Mouse (Mus musculus): Measurements from ENCODE around the gene Tmx2. TPM values are rescaled to one million over a fixed set of nuclear protein-coding genes. Genes with fewer than 3 reads are reported as not detected.
"Not testable (repeated sequence)": the region's sequence is repeated elsewhere in the genome, so short reads cannot be mapped to it uniquely, and the experiment has no call there.

The Tmx2 gene
- total RNA-seq (2021): 10 to 100 TPM; 34.9 to 73.4 TPM
- long read RNA-seq, experiment 1, transcript Tmx2-201 (8 exons, 1,977 nt): major isoform, 166 of 176 reads
- long read RNA-seq, experiment 1, partial matches to known transcripts: 2 of 176 reads
- long read RNA-seq, experiment 1, other reads (novel, unspliced or antisense): 7 of 176 reads
- long read RNA-seq, experiment 2, transcript Tmx2-201 (8 exons, 1,977 nt): major isoform, 94 of 97 reads
- long read RNA-seq, experiment 2, partial matches to known transcripts: 1 of 97 reads
- long read RNA-seq, experiment 2, other reads (novel, unspliced or antisense): 1 of 97 reads

- no peak for DNase-seq
- intact Hi-C loops (cut with DNase I): loop anchor here (5.0 kb wide), 1 partner anchor 33 kb away; no protein-coding TSS in a partner anchor
- H3K4me3 ChIP-seq: peak within 1 kb of the TSS; percentile 89
These were observed at the start of gene Tmx2 for GRCm38 (mm10) chr2:84679016-84679415. Gene Tmx2 (minus strand): TSS chr2:84679140.

GRCm38 (mm10) chr2:84728191-84728590 is 49.3 kb upstream of the Tmx2 start:
- H3K27ac ChIP-seq: peak overlapping the region; percentile 93; the same call in 1 of the 2 replicates
- H3K4me3 ChIP-seq, DNase-seq: not testable (repeated sequence)
- intact Hi-C loops (cut with DNase I): loop anchor here (10.0 kb wide), 1 partner anchor 307 kb away; the partner anchor contains the start of genes P2rx3 and Ssrp1

More at GRCm38 (mm10) chr2:84679016-84679415, at the start of gene Tmx2:
- TF ChIP-seq CTCF (IDR thresholded peaks at IDR 0.05): no peak
- peak within 1 kb of the TSS; percentile 87 for H3K27ac ChIP-seq

- H3K27ac ChIP-seq: peak within 1 kb of the TSS; percentile 93
- peak; percentile 97 for DNase-seq
- no peak for TF ChIP-seq CTCF (IDR thresholded peaks at IDR 0.05)
- peak within 1 kb of the TSS; percentile 81 for H3K4me3 ChIP-seq
- intact Hi-C loops (cut with DNase I): loop anchor here (10.0 kb wide), 1 partner anchor 307 kb away; the partner anchor contains the start of genes P2rx3 and Ssrp1
These were observed 48.4 kb upstream of the Tmx2 start, which contains the start of gene Clp1 for GRCm38 (mm10) chr2:84727172-84727858. Gene Clp1 (minus strand): TSS chr2:84727350.

- Histone ChIP-seq H3K4me3 (peak overlapping the region; percentile 81), H3K27ac (peak overlapping the region; percentile 93)
- intact Hi-C loops (cut with DNase I): loop anchor here (10.0 kb wide), 1 partner anchor 308 kb away; the partner anchor contains the start of genes P2rx3 and Ssrp1
- no peak for TF ChIP-seq CTCF (IDR thresholded peaks at IDR 0.05)
- DNase-seq: no peak
These were observed 47.8 kb upstream of the Tmx2 start for GRCm38 (mm10) chr2:84726716-84727115.

GRCm38 (mm10) chr2:84725770-84726169 is 46.8 kb upstream of the Tmx2 start:
- intact Hi-C loops (cut with DNase I): loop anchor here (10.0 kb wide), 1 partner anchor 309 kb away; the partner anchor contains the start of genes P2rx3 and Ssrp1
- no peak overlapping the region for H3K27ac ChIP-seq
- DNase-seq: no peak
- no peak for TF ChIP-seq CTCF (IDR thresholded peaks at IDR 0.05)
- peak overlapping the region; percentile 81 for H3K4me3 ChIP-seq

- TF ChIP-seq CTCF (IDR thresholded peaks at IDR 0.05): no peak
- Histone ChIP-seq H3K4me3 (no peak overlapping the region), H3K27ac (no peak overlapping the region)
- no peak for DNase-seq
- intact Hi-C loops (cut with DNase I): loop anchor here (10.0 kb wide), 1 partner anchor 311 kb away; the partner anchor contains the start of genes P2rx3 and Ssrp1
These were observed 44.9 kb upstream of the Tmx2 start for GRCm38 (mm10) chr2:84723856-84724255.

- H3K4me3 ChIP-seq: no peak overlapping the region
- TF ChIP-seq CTCF (IDR thresholded peaks at IDR 0.05): no peak
- intact Hi-C loops (cut with DNase I): loop anchor here (10.0 kb wide), 1 partner anchor 314 kb away; the partner anchor contains the start of genes P2rx3 and Ssrp1
- DNase-seq: no peak
- no peak overlapping the region for H3K27ac ChIP-seq
These were observed 42.2 kb upstream of the Tmx2 start for GRCm38 (mm10) chr2:84721182-84721581.

- TF ChIP-seq CTCF (IDR thresholded peaks at IDR 0.05): no peak
- Histone ChIP-seq H3K4me3 (no peak overlapping the region), H3K27ac (no peak overlapping the region)
- intact Hi-C loops (cut with DNase I): loop anchor here (10.0 kb wide), 1 partner anchor 314 kb away; the partner anchor contains the start of genes P2rx3 and Ssrp1
- no peak for DNase-seq
These were observed 41.8 kb upstream of the Tmx2 start for GRCm38 (mm10) chr2:84720718-84721117.

- Histone ChIP-seq H3K27ac (peak overlapping the region; percentile 95), H3K4me3 (no peak overlapping the region)
- intact Hi-C loops (cut with DNase I): no loop called here
- no peak for DNase-seq
- TF ChIP-seq CTCF (IDR thresholded peaks at IDR 0.05): no peak
These were observed 38.4 kb upstream of the Tmx2 start for GRCm38 (mm10) chr2:84717357-84717756.

GRCm38 (mm10) chr2:84716423-84717355 is 37.7 kb upstream of the Tmx2 start:
- peak overlapping the region; percentile 98 for H3K4me3 ChIP-seq
- TF ChIP-seq CTCF (IDR thresholded peaks at IDR 0.05): no peak
- H3K27ac ChIP-seq: peak overlapping the region; percentile 95
- DNase-seq: peak; percentile 26
- intact Hi-C loops (cut with DNase I): no loop called here

GRCm38 (mm10) chr2:84715562-84716361 is 36.8 kb upstream of the Tmx2 start:
- DNase-seq: peak; percentile 84
- intact Hi-C loops (cut with DNase I): no loop called here
- peak overlapping the region; percentile 98 for H3K4me3 ChIP-seq
- no peak for TF ChIP-seq CTCF (IDR thresholded peaks at IDR 0.05)
- peak overlapping the region; percentile 95 for H3K27ac ChIP-seq

All from gastrocnemius, adult 2 months (tissue).